Mouse (Mus musculus): Measurements from ENCODE around the gene Rasal2. TPM values are rescaled to one million over a fixed set of nuclear protein-coding genes. Genes with fewer than 3 reads are reported as not detected.

The Rasal2 gene
- polyA plus RNA-seq, 1 experiment from 2014 or later: 4.0 TPM

DNA sequence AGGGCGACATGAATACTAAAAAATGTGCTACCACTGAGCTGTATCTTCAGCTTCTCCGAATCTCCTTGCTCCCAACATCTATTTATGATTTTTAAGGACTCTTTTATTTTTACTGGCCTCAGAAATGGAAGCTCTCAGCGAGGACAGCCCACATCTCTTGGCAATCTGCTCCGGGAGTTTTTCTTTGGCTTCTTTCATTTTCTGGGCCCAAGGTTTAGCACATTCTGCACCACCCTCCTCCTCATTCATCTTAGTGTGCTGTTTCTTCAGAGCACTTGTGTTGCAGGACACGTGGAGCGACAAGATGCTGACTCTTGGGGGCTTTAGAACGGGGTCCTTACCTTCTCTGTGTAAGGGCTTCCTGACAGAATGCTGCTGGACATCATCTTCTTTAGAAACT lies 243.5 kb downstream of the Rasal2 start:
- no peak overlapping the region for H3K4me2 ChIP-seq (ENCODE audit: low read depth, low read length)
- no peak overlapping the region for H3K4me3 ChIP-seq (ENCODE audit: low read length)
- no peaks in the 10 kb centered on the region for H3K27me3 ChIP-seq (replicated peaks; ENCODE audit: control insufficient read depth, insufficient read depth, low read length)
- H3K36me3 ChIP-seq (ENCODE audit: control insufficient read depth, insufficient read depth, low read length): no peaks in the 10 kb centered on the region
- ATAC-seq: no peak
- H3K9ac ChIP-seq (ENCODE audit: low read depth, low read length): no peak overlapping the region
- no peak overlapping the region for H3K27ac ChIP-seq (ENCODE audit: low read length)
- H3K9me3 ChIP-seq (ENCODE audit: control insufficient read depth, low read length): no peaks in the 10 kb centered on the region
- H3K4me1 ChIP-seq (ENCODE audit: control insufficient read depth, insufficient read depth, low read length): no peaks in the 10 kb centered on the region
- WGBS: 86% methylated on average over 7 of the region's 7 CpGs

DNA sequence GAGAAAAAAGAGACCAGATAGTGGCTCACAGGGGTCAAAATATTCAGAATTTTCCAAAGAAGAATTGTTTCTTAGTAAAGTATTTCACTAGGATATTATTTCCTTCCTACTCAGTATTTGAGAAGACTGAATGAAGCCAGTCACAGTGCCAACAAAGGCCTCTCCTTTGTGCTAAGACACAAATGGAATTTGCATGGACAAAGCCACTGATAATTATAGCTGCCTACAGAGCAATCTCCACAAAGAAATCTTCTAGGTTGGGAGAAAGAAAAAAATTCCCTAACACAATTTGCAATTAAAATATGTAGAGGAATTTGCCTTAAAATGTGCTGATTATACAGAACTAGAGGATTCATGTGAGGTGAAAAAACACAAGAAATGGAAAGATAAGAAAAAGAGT lies 258.6 kb downstream of the Rasal2 start:
- H3K4me1 ChIP-seq (ENCODE audit: control insufficient read depth, insufficient read depth, low read length): no peaks in the 10 kb centered on the region
- ATAC-seq: no peak

DNA sequence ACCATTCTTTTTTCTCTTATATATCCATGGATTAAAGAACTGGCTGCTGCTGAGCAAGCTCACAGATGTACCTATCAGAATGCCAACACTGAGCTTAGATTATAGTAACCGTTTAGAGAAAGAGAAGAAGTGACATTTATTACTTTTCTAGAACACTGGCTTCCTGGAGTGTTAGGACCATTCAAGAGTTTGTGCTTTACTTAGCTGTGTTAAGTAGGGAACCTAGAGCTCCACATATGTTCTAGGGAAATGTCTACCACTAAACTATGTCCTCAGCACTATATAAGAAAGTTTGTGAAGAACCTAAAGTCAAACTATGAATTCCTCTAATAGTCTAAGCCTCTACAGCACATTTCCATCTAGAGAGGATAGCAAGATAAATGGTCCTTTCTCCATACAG lies 262.3 kb downstream of the Rasal2 start:
- no peak overlapping the region for H3K4me2 ChIP-seq (ENCODE audit: low read depth, low read length)
- WGBS: 52% methylated on average over 1 of the region's 1 CpGs

More for the DNA sequence above, 258.6 kb downstream of the Rasal2 start:
- Histone ChIP-seq H3K4me3 (ENCODE audit: low read length) (no peak overlapping the region), H3K27me3 (replicated peaks; ENCODE audit: control insufficient read depth, insufficient read depth, low read length) (no peaks in the 10 kb centered on the region), H3K4me2 (ENCODE audit: low read depth, low read length) (no peak overlapping the region), H3K36me3 (ENCODE audit: control insufficient read depth, insufficient read depth, low read length) (no peaks in the 10 kb centered on the region), H3K27ac (ENCODE audit: low read length) (no peak overlapping the region), H3K9me3 (ENCODE audit: control insufficient read depth, low read length) (no peaks in the 10 kb centered on the region), H3K9ac (ENCODE audit: low read depth, low read length) (no peak overlapping the region)

DNA sequence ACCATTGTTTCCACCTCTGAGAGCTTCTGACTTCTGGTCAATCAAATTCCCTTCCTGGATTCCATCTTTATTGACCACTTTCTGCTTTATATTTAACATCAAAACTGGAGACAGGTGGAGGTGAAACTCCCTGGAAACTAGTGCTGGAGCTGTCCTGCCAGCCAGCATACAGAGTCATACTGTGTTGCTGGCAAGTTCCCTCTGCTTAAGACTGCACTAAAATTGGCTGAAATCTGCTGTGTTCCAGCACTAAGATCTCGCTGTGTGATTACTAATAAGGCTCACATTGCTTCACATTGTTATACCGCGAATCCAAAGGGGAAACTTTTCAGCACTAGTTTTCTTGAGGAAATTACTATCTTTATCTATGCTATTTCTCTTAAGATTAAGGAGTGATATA lies 267.8 kb downstream of the Rasal2 start:
- WGBS: 93% methylated on average over 3 of the region's 3 CpGs
- no peak overlapping the region for H3K27ac ChIP-seq (ENCODE audit: low read length)
- H3K27me3 ChIP-seq (replicated peaks; ENCODE audit: control insufficient read depth, insufficient read depth, low read length): no peaks in the 10 kb centered on the region
- H3K36me3 ChIP-seq (ENCODE audit: control insufficient read depth, insufficient read depth, low read length): no peaks in the 10 kb centered on the region
- H3K4me1 ChIP-seq (ENCODE audit: control insufficient read depth, insufficient read depth, low read length): no peaks in the 10 kb centered on the region
- no peaks in the 10 kb centered on the region for H3K9me3 ChIP-seq (ENCODE audit: control insufficient read depth, low read length)
- no peak for ATAC-seq
- no peak overlapping the region for H3K4me2 ChIP-seq (ENCODE audit: low read depth, low read length)
- no peak overlapping the region for H3K9ac ChIP-seq (ENCODE audit: low read depth, low read length)
- no peak overlapping the region for H3K4me3 ChIP-seq (ENCODE audit: low read length)

More for the DNA sequence above, 262.3 kb downstream of the Rasal2 start:
- no peak overlapping the region for H3K27ac ChIP-seq (ENCODE audit: low read length)
- H3K27me3 ChIP-seq (replicated peaks; ENCODE audit: control insufficient read depth, insufficient read depth, low read length): no peaks in the 10 kb centered on the region
- no peak overlapping the region for H3K9ac ChIP-seq (ENCODE audit: low read depth, low read length)
- H3K4me1 ChIP-seq (ENCODE audit: control insufficient read depth, insufficient read depth, low read length): no peaks in the 10 kb centered on the region
- no peaks in the 10 kb centered on the region for H3K36me3 ChIP-seq (ENCODE audit: control insufficient read depth, insufficient read depth, low read length)
- no peak overlapping the region for H3K4me3 ChIP-seq (ENCODE audit: low read length)
- ATAC-seq: no peak
- no peaks in the 10 kb centered on the region for H3K9me3 ChIP-seq (ENCODE audit: control insufficient read depth, low read length)

DNA sequence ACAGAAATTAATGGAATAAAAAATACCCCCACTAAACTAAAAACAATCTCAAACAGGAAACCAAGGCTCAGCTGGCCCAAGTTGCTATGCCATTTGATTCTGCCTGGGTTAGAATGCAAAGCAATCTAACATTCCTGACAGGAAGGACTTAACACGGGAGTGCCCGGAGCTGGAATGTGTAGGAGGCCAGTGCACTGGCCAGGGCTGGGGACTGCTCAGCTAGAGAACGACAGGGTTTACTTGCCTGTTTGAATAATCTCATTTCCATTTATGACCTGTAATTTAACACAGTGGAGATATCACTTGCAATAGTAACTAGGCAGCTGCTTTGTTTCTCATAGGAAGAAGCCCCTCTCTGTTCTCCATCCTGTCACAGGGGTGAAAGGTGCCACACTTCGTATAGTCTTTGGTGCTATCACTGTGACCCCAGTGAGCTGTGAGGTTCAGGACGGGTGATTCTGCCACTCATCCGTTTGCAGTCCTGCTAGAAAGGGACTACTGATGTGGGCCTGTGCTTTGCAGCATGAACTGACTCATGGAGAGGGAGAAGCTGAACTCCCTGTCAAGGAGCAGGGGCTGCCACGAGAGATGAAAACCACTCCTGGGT lies 269.0 kb downstream of the Rasal2 start:
- Histone ChIP-seq H3K36me3 (ENCODE audit: control insufficient read depth, insufficient read depth, low read length) (no peaks in the 10 kb centered on the region), H3K4me3 (ENCODE audit: low read length) (no peak overlapping the region), H3K9me3 (ENCODE audit: control insufficient read depth, low read length) (no peaks in the 10 kb centered on the region), H3K27ac (ENCODE audit: low read length) (no peak overlapping the region), H3K4me2 (ENCODE audit: low read depth, low read length) (no peak overlapping the region), H3K9ac (ENCODE audit: low read depth, low read length) (no peak overlapping the region), H3K4me1 (ENCODE audit: control insufficient read depth, insufficient read depth, low read length) (no peaks in the 10 kb centered on the region; the same call in 1 of the 2 replicates), H3K27me3 (replicated peaks; ENCODE audit: control insufficient read depth, insufficient read depth, low read length) (no peaks in the 10 kb centered on the region)
- 25% methylated on average over 7 of the region's 7 CpGs for WGBS
- ATAC-seq: peak; percentile 83

DNA sequence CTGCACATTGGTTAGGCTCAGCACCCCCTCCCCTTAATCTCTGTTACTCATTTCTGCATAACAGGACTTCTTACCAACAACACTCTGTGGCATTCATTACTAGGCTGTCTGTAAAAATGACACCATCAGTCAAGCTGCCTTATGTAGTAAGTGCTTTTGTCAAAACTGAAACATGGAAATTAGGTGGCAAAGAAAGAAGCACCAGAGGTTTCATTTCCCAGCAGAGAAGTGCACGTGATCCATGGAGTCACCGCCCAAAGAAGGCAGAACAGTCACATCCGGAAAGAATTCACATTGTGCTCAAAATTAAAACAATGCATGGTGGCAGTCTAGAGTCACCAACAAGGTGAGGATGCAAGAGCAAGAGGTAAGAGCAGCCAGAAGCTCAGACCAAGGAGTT lies 271.4 kb downstream of the Rasal2 start:
- no peak overlapping the region for H3K27ac ChIP-seq (ENCODE audit: low read length)
- no peaks in the 10 kb centered on the region; the same call in 1 of the 2 replicates for H3K4me1 ChIP-seq (ENCODE audit: control insufficient read depth, insufficient read depth, low read length)
- no peaks in the 10 kb centered on the region for H3K9me3 ChIP-seq (ENCODE audit: control insufficient read depth, low read length)
- no peak overlapping the region for H3K9ac ChIP-seq (ENCODE audit: low read depth, low read length)
- H3K4me3 ChIP-seq (ENCODE audit: low read length): no peak overlapping the region
- no peaks in the 10 kb centered on the region for H3K27me3 ChIP-seq (replicated peaks; ENCODE audit: control insufficient read depth, insufficient read depth, low read length)
- H3K36me3 ChIP-seq (ENCODE audit: control insufficient read depth, insufficient read depth, low read length): no peaks in the 10 kb centered on the region
- 84% methylated on average over 3 of the region's 3 CpGs for WGBS
- ATAC-seq: no peak
- H3K4me2 ChIP-seq (ENCODE audit: low read depth, low read length): no peak overlapping the region

DNA sequence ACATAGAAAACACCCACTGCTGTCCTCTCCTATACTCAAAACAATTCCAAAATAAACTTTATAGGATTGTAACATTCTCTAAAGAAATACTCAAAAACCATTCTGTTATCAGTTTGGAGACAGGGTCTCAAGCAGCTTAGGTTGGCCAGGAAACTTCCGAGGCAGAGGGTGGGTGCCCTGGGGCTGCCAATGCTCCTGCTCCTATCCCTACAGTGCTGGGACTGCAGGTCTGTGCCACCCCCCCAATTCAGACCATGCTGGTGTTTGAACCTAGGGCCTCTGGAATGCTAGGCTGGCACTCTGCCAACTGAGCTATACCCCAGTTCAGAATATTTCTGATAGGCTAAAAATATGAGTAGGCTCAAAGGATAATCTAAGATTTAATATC lies 274.5 kb downstream of the Rasal2 start:
- H3K9ac ChIP-seq (ENCODE audit: low read depth, low read length): no peak overlapping the region
- no peaks in the 10 kb centered on the region; the same call in 1 of the 2 replicates for H3K4me1 ChIP-seq (ENCODE audit: control insufficient read depth, insufficient read depth, low read length)
- no peaks in the 10 kb centered on the region for H3K36me3 ChIP-seq (ENCODE audit: control insufficient read depth, insufficient read depth, low read length)
- WGBS: 85% methylated on average over 1 of the region's 1 CpGs
- no peak overlapping the region for H3K4me2 ChIP-seq (ENCODE audit: low read depth, low read length)
- no peaks in the 10 kb centered on the region for H3K9me3 ChIP-seq (ENCODE audit: control insufficient read depth, low read length)
- no peak for ATAC-seq
- H3K4me3 ChIP-seq (ENCODE audit: low read length): no peak overlapping the region
- H3K27me3 ChIP-seq (replicated peaks; ENCODE audit: control insufficient read depth, insufficient read depth, low read length): no peaks in the 10 kb centered on the region
- H3K27ac ChIP-seq (ENCODE audit: low read length): no peak overlapping the region

DNA sequence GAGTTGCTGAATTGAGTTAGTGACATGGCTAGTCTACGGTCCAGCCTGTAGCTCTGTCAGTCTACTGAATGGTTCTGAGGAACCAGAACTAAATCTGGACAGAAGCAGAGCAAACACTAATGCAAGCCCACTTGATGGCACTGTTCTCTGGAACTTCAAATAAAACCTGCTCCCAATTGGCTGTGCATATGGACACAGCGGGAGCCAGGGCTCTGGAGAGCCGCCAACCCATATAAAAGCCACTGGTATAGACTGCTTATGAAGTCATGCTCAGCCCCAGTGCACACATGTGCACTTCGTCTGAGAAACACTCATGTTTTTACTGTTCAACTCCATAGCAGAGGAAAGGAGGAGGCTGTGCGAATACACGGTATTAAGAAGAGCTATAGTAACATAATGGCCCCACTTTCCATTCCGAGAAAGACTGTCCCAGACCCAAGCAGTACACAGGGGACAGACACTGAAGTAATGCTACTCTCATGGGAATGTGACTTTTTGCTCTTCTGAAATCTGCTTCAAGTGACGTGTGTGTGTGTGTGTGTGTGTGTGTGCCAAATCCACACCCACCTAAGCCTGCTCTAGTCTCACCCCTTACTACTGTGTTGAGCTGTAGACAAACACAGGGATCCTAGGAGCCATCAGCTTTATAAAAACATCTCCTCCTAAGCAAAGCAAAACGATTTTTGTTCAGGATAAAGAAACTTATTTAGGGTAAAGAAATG lies 275.1 kb downstream of the Rasal2 start:
- no peaks in the 10 kb centered on the region for H3K36me3 ChIP-seq (ENCODE audit: control insufficient read depth, insufficient read depth, low read length)
- H3K27ac ChIP-seq (ENCODE audit: low read length): no peak overlapping the region
- no peak overlapping the region for H3K4me3 ChIP-seq (ENCODE audit: low read length)
- 0 out of 2 replicates have a peak, but pooled peaks have one; percentile 23 for ATAC-seq
- H3K9me3 ChIP-seq (ENCODE audit: control insufficient read depth, low read length): no peaks in the 10 kb centered on the region
- H3K9ac ChIP-seq (ENCODE audit: low read depth, low read length): no peak overlapping the region
- no peak overlapping the region for H3K4me2 ChIP-seq (ENCODE audit: low read depth, low read length)
- H3K4me1 ChIP-seq (ENCODE audit: control insufficient read depth, insufficient read depth, low read length): no peaks in the 10 kb centered on the region; the same call in 1 of the 2 replicates
- no peaks in the 10 kb centered on the region for H3K27me3 ChIP-seq (replicated peaks; ENCODE audit: control insufficient read depth, insufficient read depth, low read length)
- 82% methylated on average over 9 of the region's 9 CpGs for WGBS

DNA sequence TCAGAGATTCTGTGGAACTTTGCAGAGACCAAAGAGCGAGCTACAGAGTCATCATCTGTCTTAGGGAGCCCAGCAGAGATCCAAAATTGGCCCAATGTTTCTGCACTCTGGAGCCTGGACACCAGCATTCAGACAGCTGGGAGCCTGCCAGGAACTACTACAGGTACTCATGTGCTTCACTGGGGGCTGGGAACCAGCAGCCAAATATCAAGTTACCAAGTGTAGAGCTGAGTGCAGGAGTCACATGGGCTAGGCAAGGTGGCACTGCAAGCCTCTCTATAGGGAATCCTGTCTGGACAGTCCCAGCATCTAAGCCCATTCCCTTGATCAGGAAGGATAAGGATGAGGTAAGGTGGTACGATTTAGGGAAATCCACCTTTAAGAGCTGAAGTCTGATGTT lies 284.2 kb downstream of the Rasal2 start:
- Histone ChIP-seq H3K4me1 (ENCODE audit: control insufficient read depth, insufficient read depth, low read length) (no peaks in the 10 kb centered on the region), H3K4me3 (ENCODE audit: low read length) (no peak overlapping the region), H3K36me3 (ENCODE audit: control insufficient read depth, insufficient read depth, low read length) (no peaks in the 10 kb centered on the region), H3K27ac (ENCODE audit: low read length) (no peak overlapping the region), H3K27me3 (replicated peaks; ENCODE audit: control insufficient read depth, insufficient read depth, low read length) (no peaks in the 10 kb centered on the region), H3K9ac (ENCODE audit: low read depth, low read length) (no peak overlapping the region), H3K4me2 (ENCODE audit: low read depth, low read length) (no peak overlapping the region), H3K9me3 (ENCODE audit: control insufficient read depth, low read length) (no peaks in the 10 kb centered on the region)
- WGBS: 96% methylated on average over 2 of the region's 2 CpGs
- ATAC-seq: no peak

Measured in intestine, embryonic 16.5 days (tissue).